Mouse (Mus musculus) thymus, adult 2 months (tissue): ENCODE data around the gene Mtmr11. TPM values are rescaled to one million over a fixed set of nuclear protein-coding genes. Genes with fewer than 3 reads are reported as not detected.

Experiments
- DNase-seq: peaks from one replicate; pipeline ENCODE4 v3.0.0; 2021
- H3K27ac ChIP-seq: fragments of 200-500 bp; 2 replicates; pipeline ENCODE4 v1.5.1; 2012; ENCODE audit warnings: low read length, control low read depth; ENCODE audit not compliant: control insufficient read depth, insufficient read depth
- H3K27me3 ChIP-seq: fragments of 200-500 bp; 2 replicates; pipeline ENCODE4 v1.6.1; 2012; ENCODE audit warnings: mild to moderate bottlenecking, low read length, moderate library complexity, mixed read lengths; ENCODE audit not compliant: control insufficient read depth, insufficient read depth
- H3K36me3 ChIP-seq: fragments of 200-500 bp; 2 replicates; pipeline ENCODE4 v1.6.1; 2012; ENCODE audit warnings: mild to moderate bottlenecking, low read length, moderate library complexity; ENCODE audit not compliant: control insufficient read depth, insufficient read depth
- H3K4me1 ChIP-seq: fragments of 200-500 bp; replicated peaks from 2 replicates; pipeline ENCODE4 v1.6.1; 2012; ENCODE audit warnings: low read length; ENCODE audit not compliant: control insufficient read depth, insufficient read depth
- H3K4me3 ChIP-seq: fragments of 200-500 bp; 2 replicates; pipeline ENCODE4 v1.5.1; 2012; ENCODE audit warnings: mild to moderate bottlenecking, low read length, control low read depth, moderate library complexity; ENCODE audit not compliant: control insufficient read depth, insufficient read depth
- CTCF ChIP-seq: fragments of 200-500 bp; IDR thresholded peaks from 2 replicates; pipeline ENCODE4 v1.5.1; 2012; ENCODE audit warnings: mild to moderate bottlenecking, control low read depth, low read length, moderate library complexity, borderline replicate concordance; ENCODE audit not compliant: control insufficient read depth, poor library complexity, insufficient read depth; ENCODE audit errors: extremely low read depth
- POLR2A ChIP-seq: fragments of 200-500 bp; IDR thresholded peaks from 2 replicates; pipeline ENCODE4 v1.6.1; 2012; ENCODE audit warnings: mild to moderate bottlenecking, low read length, control low read depth, moderate library complexity; ENCODE audit not compliant: control insufficient read depth, poor library complexity, insufficient read depth; ENCODE audit errors: extremely low read depth
- WGBS: fragments of 180-500 bp; shearing (Covaris S2); methylation state at CpG from one replicate; pipeline ENCODE4 v1.1.7; 2018; 5-methylcytosine and 5-hydroxymethylcytosine counted together
- polyA plus RNA-seq: library from polyadenylated mRNA; depleted of rRNA; stranded (reverse); fragments of >200 nt; gene quantifications from 2 replicates; pipeline ENCODE4 v1.2.3, GENCODE M21; 2012; rRNA removed

Mtmr11 gene
- polyA plus RNA-seq, 1 experiment: 5.8 TPM

- peak; percentile 50; the same call in 1 of the 2 replicates for TF ChIP-seq POLR2A
- TF ChIP-seq CTCF: no peak
- peak; percentile 90 for DNase-seq
- Histone ChIP-seq H3K36me3 (no peaks in the 10 kb centered on the region), H3K27me3 (no peaks in the 10 kb centered on the region), H3K4me1 (peaks cover 23% of the 10 kb centered on the region), H3K4me3 (peak within 1 kb of the TSS; percentile 89), H3K27ac (peak within 1 kb of the TSS; percentile 98)
- WGBS: under 1% methylated on average over 43 of the region's 43 CpGs
Measured at GRCm38 (mm10) chr3:96220765-96221639, 59.2 kb downstream of the Mtmr11 start, which contains the start of the genes Hist2h2ac and Hist2h2be. TSS of gene Hist2h2ac (minus strand) at chr3:96220880. TSS of gene Hist2h2be (plus strand) at chr3:96221119.

Other genes with a start within 250 kb of the Mtmr11 start
- gene Anp32e, start 232.8 kb upstream of the Mtmr11 start, polyA plus RNA-seq: 89.1 and 120 TPM in 2 replicates
- 65.8 and 73.9 TPM in 2 replicates for gene Plekho1, start 166.0 kb upstream of the Mtmr11 start, polyA plus RNA-seq
- 5.8 and 7.5 TPM in 2 replicates for gene Vps45, start 103.5 kb upstream of the Mtmr11 start, polyA plus RNA-seq
- gene Otud7b, start 57.5 kb upstream of the Mtmr11 start, polyA plus RNA-seq: 9.6 and 11.6 TPM in 2 replicates
- gene Sf3b4, start 10.3 kb downstream of the Mtmr11 start, polyA plus RNA-seq: 175 and 219 TPM in 2 replicates
- 3.7 and 4.4 TPM in 2 replicates for gene Sv2a, start 19.1 kb downstream of the Mtmr11 start, polyA plus RNA-seq
- gene Bola1, start 57.7 kb downstream of the Mtmr11 start, polyA plus RNA-seq: 54.1 and 55.4 TPM in 2 replicates
- 6.1 and 15.8 TPM in 2 replicates for gene Hist2h2ab, start 57.9 kb downstream of the Mtmr11 start, polyA plus RNA-seq
- 149 and 173 TPM in 2 replicates for gene Hist2h2ac, start 58.9 kb downstream of the Mtmr11 start, polyA plus RNA-seq
- gene Hist2h2be, start 59.1 kb downstream of the Mtmr11 start, polyA plus RNA-seq: 14.7 and 16.7 TPM in 2 replicates
- 1,020 and 1,654 TPM in 2 replicates for gene Hist2h3c2, start 77.1 kb downstream of the Mtmr11 start, polyA plus RNA-seq
- 255 and 367 TPM in 2 replicates for gene Hist2h2aa2, start 78.3 kb downstream of the Mtmr11 start, polyA plus RNA-seq
- gene Hist2h2aa1, start 83.5 kb downstream of the Mtmr11 start, polyA plus RNA-seq: 565 and 592 TPM in 2 replicates
- gene Hist2h3c1, start 84.7 kb downstream of the Mtmr11 start, polyA plus RNA-seq: not detected in 2 replicates
- gene Hist2h4, start 101.3 kb downstream of the Mtmr11 start, polyA plus RNA-seq: 87.7 and 101 TPM in 2 replicates
- 1,135 and 1,442 TPM in 2 replicates for gene Hist2h3b, start 106.7 kb downstream of the Mtmr11 start, polyA plus RNA-seq
- gene Hist2h2bb, start 107.7 kb downstream of the Mtmr11 start, polyA plus RNA-seq: 163 and 177 TPM in 2 replicates
- 3.8 and 6.8 TPM in 2 replicates for gene Fcgr1, start 132.0 kb downstream of the Mtmr11 start, polyA plus RNA-seq